Mouse (Mus musculus): ENCODE data around the gene Zfp672.

Zfp672 gene

GRCm38 (mm10) chr11:58282518-58282917 lies 47.6 kb downstream of the Zfp672 start:
- no peak for DNase-seq (ENCODE audit: low spot score in 2 of 2)

- DNase-seq (ENCODE audit: low spot score in 2 of 2), result no peak
Measured at GRCm38 (mm10) chr11:58281970-58282496, 48.1 kb downstream of the Zfp672 start.

GRCm38 (mm10) chr11:58275756-58276155 lies 54.4 kb downstream of the Zfp672 start:
- no peak for DNase-seq (ENCODE audit: low spot score in 2 of 2)

DNA sequence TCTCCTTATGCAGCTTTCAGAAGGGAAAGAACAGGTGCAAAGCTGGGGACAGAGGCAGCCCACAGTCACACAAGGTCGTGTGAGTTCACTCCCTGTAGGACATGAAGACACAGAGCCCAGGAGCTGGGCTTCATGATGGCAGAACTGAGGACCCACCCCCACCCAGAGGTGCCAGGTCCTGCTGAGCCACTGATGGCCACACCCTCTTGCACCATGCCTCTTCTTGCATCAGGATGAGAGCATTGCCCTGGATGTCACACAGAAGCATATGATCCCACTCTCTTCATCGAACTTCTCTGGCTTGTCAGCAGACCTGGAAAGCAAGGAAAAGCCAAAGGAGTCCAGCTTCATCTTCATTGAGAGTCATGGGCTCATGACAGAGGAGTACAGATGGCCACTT lies 55.6 kb downstream of the Zfp672 start, which contains the start of gene 4930438A08Rik:
TSS of gene 4930438A08Rik (plus strand) at position 228 of the 400 bp plus-strand sequence.
- no peak for DNase-seq (ENCODE audit: low spot score in 2 of 2)

DNA sequence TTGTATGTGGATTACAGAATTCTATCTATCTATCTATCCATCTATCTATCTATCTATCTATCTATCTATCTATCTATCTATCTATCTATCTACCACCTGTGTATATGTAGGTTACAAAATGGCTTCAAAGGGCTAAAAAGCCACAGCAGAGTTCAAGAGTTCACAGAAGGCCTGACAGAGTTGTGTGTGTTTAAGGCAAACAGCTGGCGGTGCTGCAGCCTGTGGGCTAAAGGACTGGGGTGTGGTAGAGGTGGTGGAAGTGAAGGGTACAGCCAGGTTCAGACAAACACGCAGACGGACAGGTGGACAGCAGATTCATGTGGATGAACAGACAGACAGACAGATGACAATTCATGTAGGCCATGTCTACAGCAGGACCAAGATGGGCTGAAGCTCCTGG lies 61.9 kb downstream of the Zfp672 start:
- no peak for DNase-seq (ENCODE audit: low spot score in 2 of 2)

Measured in natural killer cell, adult 2 months (primary cell).